Mouse (Mus musculus): ENCODE measurements at regions not wholly inside any gene's neighbourhood (a gene's known extent, or its start where the extent isn't known, plus 50 kb on each side); places are given as distances from the start of the nearest gene placed in this dataset.

DNA sequence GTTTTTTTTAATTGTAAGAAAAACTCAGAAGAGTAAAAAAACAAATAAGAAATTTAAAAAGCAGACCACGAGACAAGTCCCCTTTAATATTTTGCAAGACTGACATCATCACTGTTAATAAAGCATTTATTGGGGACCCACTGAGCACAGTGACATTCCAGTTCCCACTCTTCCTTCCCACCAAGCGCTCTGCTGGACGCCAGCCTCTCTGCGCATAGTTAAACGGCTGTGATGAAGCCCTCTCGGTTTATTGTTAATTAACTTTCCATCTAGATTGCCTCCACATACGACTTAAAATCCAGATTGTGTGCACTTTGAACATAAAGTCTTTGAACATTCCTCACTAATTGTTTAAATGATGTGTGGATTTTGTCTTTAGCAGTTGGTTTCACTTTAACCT lies 161.7 kb downstream of the Rpl36a-ps1 start:
- H3K36me3 ChIP-seq, result no peaks in the 10 kb centered on the region
- H3K4me1 ChIP-seq, result no peaks in the 10 kb centered on the region
- no peaks in the 10 kb centered on the region for H3K9me3 ChIP-seq (replicated peaks)
- no peak overlapping the region for H3K4me3 ChIP-seq
- H3K4me2 ChIP-seq, result no peak overlapping the region
- no peaks in the 10 kb centered on the region for H3K27me3 ChIP-seq (replicated peaks)
- no peak for ATAC-seq
- no peak overlapping the region for H3K9ac ChIP-seq
- no peak overlapping the region for H3K27ac ChIP-seq
- WGBS (ENCODE audit: insufficient replicate concordance), result 69% methylated on average over 7 of the region's 7 CpGs

DNA sequence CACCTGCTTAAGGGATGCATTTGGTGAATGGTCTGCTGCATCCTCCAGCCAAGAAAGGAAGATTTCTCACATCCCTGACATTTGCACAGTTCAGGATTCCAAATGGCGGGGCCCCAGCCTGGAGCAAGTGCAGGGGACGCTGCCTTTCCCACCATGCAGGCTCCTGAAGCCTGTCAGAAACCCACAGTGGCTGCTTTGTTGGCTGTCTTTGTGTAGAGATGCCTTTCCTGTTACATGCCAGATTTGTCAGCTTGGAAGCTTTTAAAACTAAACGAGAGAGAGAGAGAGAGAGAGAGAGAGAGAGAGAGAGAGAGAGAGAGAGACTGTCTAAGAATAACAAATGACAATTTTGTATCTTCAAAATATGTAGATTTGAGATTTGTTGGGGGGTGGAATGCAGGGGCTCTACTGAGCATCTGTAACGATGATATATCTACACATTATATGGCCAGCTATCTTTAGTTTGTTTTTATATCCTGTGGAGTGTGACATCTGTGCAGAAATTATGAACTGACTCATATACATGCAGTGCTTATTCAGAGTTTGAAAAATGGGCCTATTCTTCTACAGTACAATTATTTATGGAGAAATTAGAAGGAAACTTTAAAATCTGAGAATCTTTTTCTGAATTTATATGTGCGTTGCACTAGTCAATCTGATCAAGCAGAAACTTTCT lies 164.0 kb downstream of the Rpl36a-ps1 start:
- H3K4me2 ChIP-seq, result no peak overlapping the region
- no peaks in the 10 kb centered on the region for H3K4me1 ChIP-seq
- H3K27ac ChIP-seq, result no peak overlapping the region
- H3K9ac ChIP-seq, result no peak overlapping the region
- no peak overlapping the region for H3K4me3 ChIP-seq
- H3K36me3 ChIP-seq, result no peaks in the 10 kb centered on the region
- no peaks in the 10 kb centered on the region for H3K9me3 ChIP-seq (replicated peaks)
- WGBS (ENCODE audit: insufficient replicate concordance), result 56% methylated on average over 5 of the region's 5 CpGs
- H3K27me3 ChIP-seq (replicated peaks), result no peaks in the 10 kb centered on the region
- ATAC-seq, result no peak

DNA sequence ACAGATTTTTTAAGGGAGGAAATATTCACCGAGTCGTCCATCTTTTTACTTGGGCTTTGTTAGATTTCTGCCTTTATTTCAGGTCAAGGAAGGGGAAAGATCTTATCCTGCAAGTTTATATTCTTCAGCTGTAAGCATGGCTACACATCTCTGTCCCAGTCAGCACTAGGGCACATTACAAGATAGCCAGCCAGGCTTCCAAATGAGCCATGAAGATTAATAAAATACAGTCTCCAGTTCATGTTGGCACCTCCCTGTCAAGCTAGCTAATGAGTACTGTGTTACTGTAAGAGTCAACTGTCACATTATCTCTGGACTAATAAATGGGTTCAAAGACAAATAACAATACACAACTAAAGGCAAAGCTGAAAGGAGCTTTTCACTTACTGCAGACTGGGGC lies 166.6 kb downstream of the Rpl36a-ps1 start:
- Histone ChIP-seq H3K27me3 (replicated peaks) (no peaks in the 10 kb centered on the region), H3K4me1 (no peaks in the 10 kb centered on the region), H3K9ac (no peak overlapping the region), H3K36me3 (no peaks in the 10 kb centered on the region), H3K9me3 (replicated peaks) (no peaks in the 10 kb centered on the region), H3K27ac (no peak overlapping the region), H3K4me2 (no peak overlapping the region), H3K4me3 (no peak overlapping the region)
- WGBS (ENCODE audit: insufficient replicate concordance), result 79% methylated on average over 2 of the region's 2 CpGs
- ATAC-seq, result no peak

- ATAC-seq, result no peak
- H3K4me2 ChIP-seq, result no peak overlapping the region
- no peaks in the 10 kb centered on the region for H3K9me3 ChIP-seq (replicated peaks)
- no peak overlapping the region for H3K9ac ChIP-seq
- no peaks in the 10 kb centered on the region for H3K27me3 ChIP-seq (replicated peaks)
- H3K36me3 ChIP-seq, result no peaks in the 10 kb centered on the region
- 77% methylated on average over 5 of the region's 5 CpGs for WGBS (ENCODE audit: insufficient replicate concordance)
- no peak overlapping the region for H3K27ac ChIP-seq
- no peaks in the 10 kb centered on the region for H3K4me1 ChIP-seq
- H3K4me3 ChIP-seq, result no peak overlapping the region
These were observed 180.5 kb downstream of the Rpl36a-ps1 start for GRCm38 (mm10) chr14:98813657-98814056.

DNA sequence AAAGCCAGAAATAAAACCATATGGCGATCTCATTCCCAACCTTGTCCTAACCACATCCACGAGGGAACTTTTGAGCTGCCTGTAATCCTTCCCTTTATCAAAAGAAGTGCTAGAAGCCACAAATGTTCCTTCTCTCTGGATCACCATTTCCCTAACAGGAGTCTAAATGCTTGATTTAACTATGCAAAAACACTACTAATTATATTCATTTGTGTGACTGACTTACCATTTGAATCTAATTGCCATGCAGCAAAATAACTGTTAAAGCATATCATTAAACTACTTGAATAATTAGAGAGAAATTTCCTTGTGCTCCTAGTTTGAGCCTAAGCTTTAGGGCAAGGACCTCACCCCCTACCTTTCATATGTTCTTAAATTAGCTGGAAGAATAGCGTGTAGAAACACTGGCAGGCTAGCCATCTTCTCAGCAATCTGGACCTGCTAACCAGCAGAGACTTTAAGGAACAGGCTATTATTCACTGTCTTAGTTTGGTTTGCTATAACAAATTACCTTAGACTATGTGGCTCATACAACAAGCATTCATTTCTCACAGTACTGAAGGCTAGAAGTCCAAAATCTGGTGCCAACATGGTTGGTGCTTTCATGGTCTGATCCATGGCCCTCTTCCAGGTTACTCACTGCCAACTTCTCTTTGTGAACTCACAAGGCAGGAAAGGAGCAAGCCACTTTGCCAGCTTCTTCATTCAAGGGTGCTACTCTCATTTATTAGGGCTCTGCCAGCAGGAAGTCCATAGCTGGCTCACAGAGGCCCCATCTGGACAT lies 183.7 kb downstream of the Rpl36a-ps1 start:
- ATAC-seq, result no peak
- Histone ChIP-seq H3K36me3 (no peaks in the 10 kb centered on the region), H3K4me3 (no peak overlapping the region), H3K9ac (no peak overlapping the region), H3K4me2 (no peak overlapping the region), H3K9me3 (replicated peaks) (no peaks in the 10 kb centered on the region), H3K27me3 (replicated peaks) (no peaks in the 10 kb centered on the region), H3K4me1 (no peaks in the 10 kb centered on the region), H3K27ac (no peak overlapping the region)
- WGBS (ENCODE audit: insufficient replicate concordance), result 66% methylated on average over 3 of the region's 3 CpGs

DNA sequence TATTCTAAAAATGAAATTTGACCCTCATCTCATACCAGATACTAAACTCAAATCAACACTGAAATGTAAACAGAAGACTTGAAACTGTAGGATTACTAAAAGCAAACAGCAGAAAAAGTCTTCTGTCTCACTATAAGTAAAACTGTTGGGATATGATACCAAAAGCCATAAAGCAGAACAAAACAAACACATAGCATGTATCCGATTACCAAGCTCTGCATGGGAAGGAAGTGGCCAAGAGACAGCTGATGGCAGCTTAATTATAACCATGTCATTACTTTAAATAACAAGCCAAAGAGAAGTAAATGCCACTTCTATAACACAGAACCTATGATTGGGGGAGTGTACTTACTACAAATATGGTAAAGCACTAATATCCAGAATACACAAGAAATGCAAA lies 186.0 kb downstream of the Rpl36a-ps1 start:
- no peak for ATAC-seq
- Histone ChIP-seq H3K9ac (no peak overlapping the region), H3K9me3 (replicated peaks) (no peaks in the 10 kb centered on the region), H3K4me3 (no peak overlapping the region), H3K36me3 (no peaks in the 10 kb centered on the region), H3K27ac (no peak overlapping the region), H3K4me2 (no peak overlapping the region), H3K4me1 (no peaks in the 10 kb centered on the region), H3K27me3 (replicated peaks) (no peaks in the 10 kb centered on the region)
- WGBS (ENCODE audit: insufficient replicate concordance), result 48% methylated on average over 1 of the region's 1 CpGs

DNA sequence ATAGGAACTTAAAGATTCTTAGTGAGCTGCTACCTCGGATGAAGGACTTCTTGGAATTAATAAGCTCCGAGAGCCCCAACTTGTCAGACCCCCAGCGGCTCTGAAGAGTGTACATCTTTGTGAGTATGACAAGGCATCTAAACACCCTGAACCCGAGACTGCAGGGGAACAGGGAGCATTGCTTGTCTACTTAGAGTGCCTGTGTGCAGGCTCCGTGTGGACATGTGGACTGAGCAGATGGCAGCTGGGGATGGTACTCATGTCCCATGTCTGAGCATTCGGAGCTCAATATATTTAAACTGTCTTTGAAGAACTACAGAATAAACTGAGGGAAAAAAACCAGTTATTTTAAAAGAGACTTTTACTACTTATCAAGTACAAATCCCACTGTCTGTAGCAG lies 189.1 kb downstream of the Rpl36a-ps1 start:
- H3K4me2 ChIP-seq, result no peak overlapping the region
- no peak overlapping the region for H3K4me3 ChIP-seq
- H3K27ac ChIP-seq, result no peak overlapping the region
- no peaks in the 10 kb centered on the region for H3K27me3 ChIP-seq (replicated peaks)
- no peaks in the 10 kb centered on the region for H3K36me3 ChIP-seq
- H3K9ac ChIP-seq, result no peak overlapping the region
- no peaks in the 10 kb centered on the region for H3K9me3 ChIP-seq (replicated peaks)
- H3K4me1 ChIP-seq, result no peaks in the 10 kb centered on the region
- 74% methylated on average over 6 of the region's 6 CpGs for WGBS (ENCODE audit: insufficient replicate concordance)
- ATAC-seq, result no peak

GRCm38 (mm10) chr14:98801293-98801692 lies 192.8 kb downstream of the Rpl36a-ps1 start:
- no peak for ATAC-seq
- no peaks in the 10 kb centered on the region for H3K9me3 ChIP-seq (replicated peaks)
- H3K36me3 ChIP-seq, result no peaks in the 10 kb centered on the region
- no peak overlapping the region for H3K4me3 ChIP-seq
- no peaks in the 10 kb centered on the region for H3K4me1 ChIP-seq
- H3K9ac ChIP-seq, result no peak overlapping the region
- H3K4me2 ChIP-seq, result no peak overlapping the region
- H3K27me3 ChIP-seq (replicated peaks), result no peaks in the 10 kb centered on the region
- H3K27ac ChIP-seq, result no peak overlapping the region
- 29% methylated on average over 2 of the region's 2 CpGs for WGBS (ENCODE audit: insufficient replicate concordance)

DNA sequence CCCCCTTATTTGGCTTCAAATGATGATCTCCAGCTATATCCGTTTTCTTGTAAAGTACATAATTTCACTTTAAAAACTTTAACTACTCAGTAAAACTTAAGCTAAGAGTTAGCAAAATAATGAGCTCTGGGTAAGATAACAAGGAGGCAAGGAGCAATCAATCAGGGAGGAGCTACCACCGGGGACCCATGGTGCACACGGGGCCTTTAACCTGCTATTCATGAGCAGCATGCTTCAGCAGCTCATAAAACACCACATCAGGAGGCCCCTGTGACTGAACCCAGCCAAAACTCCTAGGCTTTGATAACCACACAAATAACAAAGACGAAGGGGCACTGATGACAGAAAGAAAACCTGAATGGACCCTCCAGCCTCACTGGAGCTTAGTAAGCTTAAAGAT lies 202.1 kb downstream of the Rpl36a-ps1 start:
- H3K27me3 ChIP-seq (replicated peaks), result no peaks in the 10 kb centered on the region
- WGBS (ENCODE audit: insufficient replicate concordance), result 65% methylated on average over 4 of the region's 4 CpGs
- no peak overlapping the region for H3K9ac ChIP-seq
- no peaks in the 10 kb centered on the region for H3K4me1 ChIP-seq
- no peak overlapping the region for H3K4me2 ChIP-seq
- H3K9me3 ChIP-seq (replicated peaks), result no peaks in the 10 kb centered on the region
- H3K4me3 ChIP-seq, result no peak overlapping the region
- ATAC-seq, result no peak
- H3K36me3 ChIP-seq, result no peaks in the 10 kb centered on the region
- no peak overlapping the region for H3K27ac ChIP-seq

- Histone ChIP-seq H3K9me3 (replicated peaks) (no peaks in the 10 kb centered on the region), H3K4me2 (no peak overlapping the region), H3K4me3 (no peak overlapping the region), H3K9ac (no peak overlapping the region), H3K4me1 (no peaks in the 10 kb centered on the region), H3K27ac (no peak overlapping the region), H3K36me3 (no peaks in the 10 kb centered on the region), H3K27me3 (replicated peaks) (no peaks in the 10 kb centered on the region)
- 75% methylated on average over 6 of the region's 6 CpGs for WGBS (ENCODE audit: insufficient replicate concordance)
- ATAC-seq, result no peak
These were observed 202.7 kb downstream of the Rpl36a-ps1 start for GRCm38 (mm10) chr14:98791232-98791906.

DNA sequence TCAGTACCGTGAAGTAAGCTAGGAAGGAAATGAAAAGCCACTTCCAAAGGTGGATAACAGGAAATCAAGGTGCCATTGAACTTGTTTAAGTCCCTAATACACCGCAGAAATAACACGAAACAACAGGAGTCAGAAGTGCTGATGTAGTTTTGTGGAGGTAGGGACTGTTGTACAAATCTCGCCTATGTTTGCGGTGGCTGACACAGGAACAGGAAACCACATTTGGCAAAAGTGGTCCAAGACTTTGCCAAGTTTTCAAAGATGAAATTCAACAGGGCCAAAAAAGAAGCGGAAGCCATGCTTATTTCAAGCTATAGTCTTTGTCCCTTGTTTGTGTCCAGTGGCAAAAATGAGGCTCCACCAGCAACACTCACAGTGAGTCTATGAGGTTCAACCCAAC lies 204.3 kb downstream of the Rpl36a-ps1 start:
- H3K36me3 ChIP-seq, result no peaks in the 10 kb centered on the region
- WGBS (ENCODE audit: insufficient replicate concordance), result 44% methylated on average over 6 of the region's 6 CpGs
- no peaks in the 10 kb centered on the region for H3K27me3 ChIP-seq (replicated peaks)
- no peak for ATAC-seq
- H3K27ac ChIP-seq, result no peak overlapping the region
- H3K9me3 ChIP-seq (replicated peaks), result no peaks in the 10 kb centered on the region
- no peak overlapping the region for H3K9ac ChIP-seq
- no peak overlapping the region for H3K4me2 ChIP-seq
- H3K4me3 ChIP-seq, result no peak overlapping the region
- H3K4me1 ChIP-seq, result no peaks in the 10 kb centered on the region

DNA sequence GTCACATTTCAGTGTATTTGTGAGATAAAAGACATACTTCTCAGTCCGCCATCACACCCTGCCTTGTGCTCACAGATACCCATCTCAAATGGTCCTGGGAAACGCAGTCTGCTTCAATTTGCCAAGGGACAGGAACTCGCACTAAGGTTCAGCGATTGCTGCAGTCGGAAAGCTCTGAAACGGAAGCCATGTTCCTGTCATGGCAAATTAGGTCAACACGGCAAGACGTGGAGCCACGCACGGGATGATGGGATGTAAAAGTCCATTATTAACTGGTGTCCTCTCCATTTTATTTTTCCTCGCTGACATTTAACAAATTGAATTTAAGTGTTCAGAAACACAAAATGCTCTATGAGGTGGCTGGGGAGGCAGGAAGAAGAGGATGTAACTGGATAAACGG lies 212.4 kb downstream of the Rpl36a-ps1 start:
- Histone ChIP-seq H3K4me3 (no peak overlapping the region), H3K27me3 (replicated peaks) (no peaks in the 10 kb centered on the region), H3K9me3 (replicated peaks) (no peaks in the 10 kb centered on the region), H3K4me2 (no peak overlapping the region), H3K36me3 (no peaks in the 10 kb centered on the region), H3K27ac (no peak overlapping the region), H3K9ac (no peak overlapping the region), H3K4me1 (no peaks in the 10 kb centered on the region)
- no peak for ATAC-seq
- WGBS (ENCODE audit: insufficient replicate concordance), result 79% methylated on average over 12 of the region's 12 CpGs

All from liver, embryonic 12.5 days (tissue).